Mouse (Mus musculus) hindbrain, embryonic 10.5 days (tissue): ENCODE results near the gene Tspan14. TPM values are rescaled to one million over a fixed set of nuclear protein-coding genes. Genes with fewer than 3 reads are reported as not detected.

Experiments
- DNase-seq: peaks from one replicate; pipeline ENCODE4 v3.0.0-alpha.2; 2017; ENCODE audit warnings: low spot score
- H3K27ac ChIP-seq: fragments of 300-500 bp; sonication (generic); 2 replicates; pipeline ENCODE4 v1.5.1; 2016; ENCODE audit warnings: mild to moderate bottlenecking, moderate library complexity
- H3K27me3 ChIP-seq: fragments of 300-500 bp; sonication (generic); 2 replicates; pipeline ENCODE4 v1.6.1; 2016; ENCODE audit warnings: mild to moderate bottlenecking; ENCODE audit not compliant: poor library complexity, insufficient read depth, severe bottlenecking
- H3K36me3 ChIP-seq: fragments of 300-500 bp; sonication (generic); 2 replicates; pipeline ENCODE4 v1.6.1; 2016; ENCODE audit warnings: mild to moderate bottlenecking, moderate library complexity
- H3K4me1 ChIP-seq: fragments of 300-500 bp; sonication (generic); replicated peaks from 2 replicates; pipeline ENCODE4 v1.6.1; 2016; ENCODE audit warnings: mild to moderate bottlenecking
- H3K4me3 ChIP-seq: fragments of 300-500 bp; sonication (generic); 2 replicates; pipeline ENCODE4 v1.5.1; 2016; ENCODE audit warnings: mild to moderate bottlenecking, moderate library complexity
- H3K9me3 ChIP-seq: fragments of 300-500 bp; sonication (generic); 2 replicates; pipeline ENCODE4 v1.6.1; 2016; ENCODE audit warnings: mild to moderate bottlenecking, moderate library complexity
- WGBS: fragments of 180-500 bp; shearing (Covaris S2); methylation state at CpG from one replicate; pipeline ENCODE4 v1.1.7; 2016; 5-methylcytosine and 5-hydroxymethylcytosine counted together
- polyA plus RNA-seq: library from polyadenylated mRNA; unstranded; fragments of >200 nt; fragmentation: Nextera tagmentation; extraction: Ambion mirVana; gene quantifications from 2 replicates; pipeline ENCODE4 v1.2.1, GENCODE M21; 2016

Gene Tspan14
- polyA plus RNA-seq, 1 experiment from 2014 or later, result 95.5 TPM

- 94% methylated on average over 7 of the region's 7 CpGs for WGBS
- H3K4me3 ChIP-seq, result no peak overlapping the region
- no peaks in the 10 kb centered on the region for H3K27me3 ChIP-seq
- H3K9me3 ChIP-seq, result no peaks in the 10 kb centered on the region
- H3K4me1 ChIP-seq, result peaks cover 21% of the 10 kb centered on the region
- peak overlapping the region; percentile 16; the same call in 1 of the 2 replicates for H3K27ac ChIP-seq
- peaks cover 55% of the 10 kb centered on the region for H3K36me3 ChIP-seq
- DNase-seq, result no peak
Observed at GRCm38 (mm10) chr14:40919521-40919920, 47.1 kb downstream of the Tspan14 start.

GRCm38 (mm10) chr14:40918477-40918876, 48.1 kb downstream of the Tspan14 start:
- Histone ChIP-seq H3K4me3 (no peak overlapping the region), H3K4me1 (peaks cover 18% of the 10 kb centered on the region), H3K27ac (peak overlapping the region; percentile 53; the same call in 1 of the 2 replicates), H3K9me3 (no peaks in the 10 kb centered on the region), H3K36me3 (peaks cover 61% of the 10 kb centered on the region), H3K27me3 (no peaks in the 10 kb centered on the region)
- DNase-seq, result no peak
- WGBS, result 70% methylated on average over 6 of the region's 7 CpGs

GRCm38 (mm10) chr14:40917632-40918031, 49.0 kb downstream of the Tspan14 start:
- no peaks in the 10 kb centered on the region for H3K27me3 ChIP-seq
- peaks cover 18% of the 10 kb centered on the region for H3K4me1 ChIP-seq
- 0% methylated on average over 1 of the region's 1 CpGs for WGBS
- DNase-seq, result peak; percentile 90
- H3K9me3 ChIP-seq, result no peaks in the 10 kb centered on the region
- no peak overlapping the region for H3K4me3 ChIP-seq
- H3K27ac ChIP-seq, result peak overlapping the region; percentile 53; the same call in 1 of the 2 replicates
- H3K36me3 ChIP-seq, result peaks cover 61% of the 10 kb centered on the region

- Histone ChIP-seq H3K9me3 (no peaks in the 10 kb centered on the region), H3K4me1 (peaks cover 18% of the 10 kb centered on the region), H3K36me3 (peaks cover 57% of the 10 kb centered on the region), H3K4me3 (no peak overlapping the region), H3K27me3 (no peaks in the 10 kb centered on the region), H3K27ac (no peak overlapping the region)
- DNase-seq, result no peak
- 90% methylated on average over 15 of the region's 15 CpGs for WGBS
Observed at GRCm38 (mm10) chr14:40916667-40917066, 49.9 kb downstream of the Tspan14 start.

- Histone ChIP-seq H3K9me3 (no peaks in the 10 kb centered on the region), H3K27me3 (no peaks in the 10 kb centered on the region), H3K27ac (no peak overlapping the region), H3K4me3 (no peak overlapping the region), H3K36me3 (peaks cover 60% of the 10 kb centered on the region), H3K4me1 (peaks cover 18% of the 10 kb centered on the region)
- WGBS, result 93% methylated on average over 8 of the region's 8 CpGs
- DNase-seq, result no peak
Observed at GRCm38 (mm10) chr14:40915838-40916237, 50.8 kb downstream of the Tspan14 start.

GRCm38 (mm10) chr14:40914701-40915100, 51.9 kb downstream of the Tspan14 start:
- no peak overlapping the region for H3K27ac ChIP-seq

GRCm38 (mm10) chr14:40913709-40914108, 52.9 kb downstream of the Tspan14 start:
- Histone ChIP-seq H3K36me3 (peaks cover 80% of the 10 kb centered on the region), H3K27ac (no peak overlapping the region), H3K4me3 (no peak overlapping the region), H3K4me1 (peaks cover 9% of the 10 kb centered on the region), H3K9me3 (no peaks in the 10 kb centered on the region), H3K27me3 (no peaks in the 10 kb centered on the region)
- 87% methylated on average over 6 of the region's 6 CpGs for WGBS
- no peak for DNase-seq

More at GRCm38 (mm10) chr14:40914701-40915100, 51.9 kb downstream of the Tspan14 start:
- peaks cover 70% of the 10 kb centered on the region for H3K36me3 ChIP-seq
- no peak for DNase-seq
- H3K4me3 ChIP-seq, result no peak overlapping the region
- H3K4me1 ChIP-seq, result peaks cover 11% of the 10 kb centered on the region
- 84% methylated on average over 3 of the region's 3 CpGs for WGBS
- no peaks in the 10 kb centered on the region for H3K27me3 ChIP-seq
- H3K9me3 ChIP-seq, result no peaks in the 10 kb centered on the region

- Histone ChIP-seq H3K4me3 (no peak overlapping the region), H3K27me3 (no peaks in the 10 kb centered on the region), H3K9me3 (no peaks in the 10 kb centered on the region), H3K27ac (no peak overlapping the region), H3K36me3 (peaks cover 94% of the 10 kb centered on the region), H3K4me1 (no peaks in the 10 kb centered on the region)
- no peak for DNase-seq
Observed at GRCm38 (mm10) chr14:40911529-40911928, 55.1 kb downstream of the Tspan14 start.

- Histone ChIP-seq H3K9me3 (no peaks in the 10 kb centered on the region), H3K4me1 (no peaks in the 10 kb centered on the region), H3K27ac (no peak overlapping the region), H3K36me3 (peaks cover 82% of the 10 kb centered on the region), H3K4me3 (no peak overlapping the region), H3K27me3 (no peaks in the 10 kb centered on the region)
- DNase-seq, result no peak
- WGBS, result 91% methylated on average over 9 of the region's 9 CpGs
Observed at GRCm38 (mm10) chr14:40908763-40909162, 57.8 kb downstream of the Tspan14 start.

- H3K36me3 ChIP-seq, result peaks cover 67% of the 10 kb centered on the region
- H3K4me1 ChIP-seq, result peaks cover 9% of the 10 kb centered on the region
- H3K27ac ChIP-seq, result no peak overlapping the region
- H3K27me3 ChIP-seq, result no peaks in the 10 kb centered on the region
- no peaks in the 10 kb centered on the region for H3K9me3 ChIP-seq
- 90% methylated on average over 9 of the region's 9 CpGs for WGBS
- no peak for DNase-seq
- H3K4me3 ChIP-seq, result no peak overlapping the region
Observed at GRCm38 (mm10) chr14:40906770-40907169, 59.8 kb downstream of the Tspan14 start.

GRCm38 (mm10) chr14:40905813-40906212, 60.8 kb downstream of the Tspan14 start:
- peaks cover 9% of the 10 kb centered on the region for H3K4me1 ChIP-seq
- H3K9me3 ChIP-seq, result no peaks in the 10 kb centered on the region
- no peak overlapping the region for H3K4me3 ChIP-seq
- H3K27ac ChIP-seq, result no peak overlapping the region
- WGBS, result 89% methylated on average over 8 of the region's 8 CpGs
- H3K36me3 ChIP-seq, result peaks cover 57% of the 10 kb centered on the region
- H3K27me3 ChIP-seq, result no peaks in the 10 kb centered on the region
- no peak for DNase-seq

GRCm38 (mm10) chr14:40902307-40903055, 64.1 kb downstream of the Tspan14 start:
- no peak for DNase-seq
- WGBS, result 73% methylated on average over 12 of the region's 12 CpGs
- H3K4me3 ChIP-seq, result no peak overlapping the region
- H3K9me3 ChIP-seq, result no peaks in the 10 kb centered on the region
- H3K27ac ChIP-seq, result 0 out of 2 replicates have a peak overlapping the region, but pooled peaks have one; percentile 3
- no peaks in the 10 kb centered on the region for H3K27me3 ChIP-seq
- peaks cover 24% of the 10 kb centered on the region for H3K36me3 ChIP-seq
- H3K4me1 ChIP-seq, result peaks cover 9% of the 10 kb centered on the region

- H3K9me3 ChIP-seq, result no peaks in the 10 kb centered on the region
- no peaks in the 10 kb centered on the region for H3K27me3 ChIP-seq
- no peak overlapping the region for H3K27ac ChIP-seq
- H3K4me3 ChIP-seq, result no peak overlapping the region
- peaks cover 2% of the 10 kb centered on the region; the same call in 1 of the 2 replicates for H3K36me3 ChIP-seq
- WGBS, result 74% methylated on average over 2 of the region's 2 CpGs
- no peak for DNase-seq
- peaks cover 9% of the 10 kb centered on the region for H3K4me1 ChIP-seq
Observed at GRCm38 (mm10) chr14:40900267-40900666, 66.3 kb downstream of the Tspan14 start.
